Mouse (Mus musculus): Measurements from ENCODE around the gene Dnmt1. TPM values are rescaled to one million over a fixed set of nuclear protein-coding genes. Genes with fewer than 3 reads are reported as not detected.

Gene Dnmt1
- polyA plus RNA-seq, 1 experiment from 2014 or later, result 75.2 TPM

DNA sequence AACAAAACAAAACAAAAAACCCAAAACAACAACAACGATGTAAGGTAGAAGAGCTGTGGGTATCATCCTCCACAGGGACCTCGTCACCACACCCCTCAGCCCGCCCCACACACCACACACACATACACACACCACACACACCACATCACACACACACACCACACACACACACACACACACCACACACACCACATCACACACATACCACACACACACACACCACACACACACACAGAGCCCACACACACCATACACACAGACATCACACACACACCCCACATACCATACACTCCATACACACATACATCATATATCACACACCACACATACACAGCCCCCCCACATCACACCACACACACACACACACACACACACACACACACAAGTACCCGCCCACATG is 31.9 kb upstream of the Dnmt1 start:
- peaks cover 7% of the 10 kb centered on the region; the same call in 1 of the 2 replicates for H3K27me3 ChIP-seq
- ATAC-seq, result no peak
- 94% methylated on average over 4 of the region's 4 CpGs for WGBS

DNA sequence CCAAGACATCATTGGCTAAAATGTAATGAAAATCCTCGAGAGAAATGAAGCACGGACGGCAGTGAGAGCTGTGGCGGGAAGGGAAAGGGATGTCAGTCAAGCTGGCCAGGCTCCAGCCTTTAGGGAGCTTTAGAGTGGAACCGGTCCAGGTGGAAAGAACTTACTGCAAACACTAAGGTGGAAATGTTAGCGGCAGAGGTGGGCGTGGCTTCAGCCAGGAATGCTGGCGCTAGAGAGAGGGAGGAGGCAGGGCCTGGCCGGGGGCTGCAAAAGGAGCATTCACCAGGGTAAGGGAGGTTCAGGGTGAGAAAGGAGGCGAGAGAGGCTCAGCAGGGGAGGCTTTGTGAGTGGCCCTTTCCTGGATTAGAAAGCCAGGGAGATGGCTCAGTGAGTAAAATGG is 31.2 kb upstream of the Dnmt1 start:
- peak overlapping the region; percentile 26 for H3K4me2 ChIP-seq (replicated peaks)
- WGBS, result 2% methylated on average over 10 of the region's 10 CpGs
- 0 out of 2 replicates have a peak overlapping the region, but pooled peaks have one; percentile 4 for H3K9ac ChIP-seq (replicated peaks)
- peaks cover 7% of the 10 kb centered on the region; the same call in 1 of the 2 replicates for H3K27me3 ChIP-seq
- no peak overlapping the region for H3K27ac ChIP-seq
- ATAC-seq, result no peak
- H3K4me3 ChIP-seq (replicated peaks), result no peak overlapping the region
- peaks cover 6% of the 10 kb centered on the region; the same call in 1 of the 2 replicates for H3K4me1 ChIP-seq (replicated peaks)
- no peaks in the 10 kb centered on the region for H3K36me3 ChIP-seq
- H3K9me3 ChIP-seq, result no peaks in the 10 kb centered on the region

More for the DNA sequence above, 31.9 kb upstream of the Dnmt1 start:
- Histone ChIP-seq H3K27ac (no peak overlapping the region), H3K36me3 (no peaks in the 10 kb centered on the region), H3K9me3 (no peaks in the 10 kb centered on the region), H3K9ac (replicated peaks) (no peak overlapping the region), H3K4me3 (replicated peaks) (no peak overlapping the region), H3K4me1 (replicated peaks) (peaks cover 6% of the 10 kb centered on the region; the same call in 1 of the 2 replicates), H3K4me2 (replicated peaks) (no peak overlapping the region)

DNA sequence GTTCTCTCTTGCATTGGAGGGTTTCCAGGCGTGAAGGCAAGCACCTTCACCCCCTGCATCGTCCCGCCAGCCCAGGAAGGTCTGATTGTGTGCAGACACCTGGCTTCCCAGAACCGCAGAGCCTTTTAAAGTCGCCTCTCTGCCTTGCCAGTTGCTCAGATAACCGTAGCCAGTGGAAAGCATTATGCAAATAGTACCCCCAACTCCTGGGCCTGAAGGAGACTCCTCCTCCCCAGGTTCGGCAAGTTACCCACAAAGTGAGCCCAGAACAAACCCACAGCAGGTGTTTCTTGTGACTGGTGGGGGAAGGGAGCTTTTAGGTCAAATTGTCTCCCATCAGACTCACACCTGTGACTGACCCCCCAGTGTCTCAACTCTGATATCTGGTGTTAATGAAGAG is 28.3 kb upstream of the Dnmt1 start:
- Histone ChIP-seq H3K36me3 (no peaks in the 10 kb centered on the region), H3K4me2 (replicated peaks) (no peak overlapping the region), H3K9ac (replicated peaks) (no peak overlapping the region), H3K9me3 (no peaks in the 10 kb centered on the region), H3K27me3 (peaks cover 7% of the 10 kb centered on the region; the same call in 1 of the 2 replicates), H3K4me3 (replicated peaks) (no peak overlapping the region), H3K4me1 (replicated peaks) (peaks cover 6% of the 10 kb centered on the region; the same call in 1 of the 2 replicates), H3K27ac (no peak overlapping the region)
- WGBS, result 23% methylated on average over 7 of the region's 7 CpGs
- no peak for ATAC-seq

DNA sequence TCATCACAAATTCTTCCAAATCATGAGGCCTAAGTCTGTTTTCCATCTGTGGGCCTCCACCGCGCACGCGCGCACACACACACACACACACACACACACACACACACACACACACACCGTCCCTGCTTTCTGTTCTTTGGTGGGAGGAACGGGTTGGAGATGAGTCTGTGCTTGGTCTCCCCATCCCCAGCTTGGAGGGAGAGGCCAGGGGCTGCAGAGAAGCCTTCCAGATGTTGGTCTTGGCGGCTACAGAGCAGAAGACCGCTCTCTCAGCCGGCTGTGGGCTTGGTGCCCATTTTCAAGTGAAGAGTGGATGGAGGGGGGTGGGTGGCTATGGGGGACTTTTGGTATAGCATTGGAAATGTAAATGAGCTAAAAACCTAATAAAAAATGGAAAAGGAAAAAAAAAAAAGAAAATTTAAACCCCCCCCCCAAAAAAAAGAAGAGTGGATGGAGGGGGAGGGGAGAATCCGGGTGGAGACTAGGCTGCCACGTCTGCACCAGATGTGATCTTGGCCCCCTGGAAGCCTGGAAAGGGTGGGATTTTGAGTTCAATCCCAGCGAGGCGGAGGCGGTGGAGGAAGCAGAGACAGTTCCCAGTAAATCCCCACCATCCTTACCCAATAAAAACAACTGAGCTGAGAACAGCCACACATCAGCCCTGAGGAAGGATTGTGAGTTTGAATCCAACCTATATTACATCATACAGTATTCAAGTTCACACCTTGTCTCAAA is 27.4 kb upstream of the Dnmt1 start:
- Histone ChIP-seq H3K36me3 (no peaks in the 10 kb centered on the region), H3K9me3 (no peaks in the 10 kb centered on the region), H3K4me3 (replicated peaks) (no peak overlapping the region), H3K4me2 (replicated peaks) (no peak overlapping the region), H3K27me3 (peaks cover 7% of the 10 kb centered on the region; the same call in 1 of the 2 replicates), H3K9ac (replicated peaks) (no peak overlapping the region), H3K4me1 (replicated peaks) (peaks cover 6% of the 10 kb centered on the region; the same call in 1 of the 2 replicates), H3K27ac (no peak overlapping the region)
- WGBS, result 73% methylated on average over 15 of the region's 15 CpGs
- no peak for ATAC-seq

DNA sequence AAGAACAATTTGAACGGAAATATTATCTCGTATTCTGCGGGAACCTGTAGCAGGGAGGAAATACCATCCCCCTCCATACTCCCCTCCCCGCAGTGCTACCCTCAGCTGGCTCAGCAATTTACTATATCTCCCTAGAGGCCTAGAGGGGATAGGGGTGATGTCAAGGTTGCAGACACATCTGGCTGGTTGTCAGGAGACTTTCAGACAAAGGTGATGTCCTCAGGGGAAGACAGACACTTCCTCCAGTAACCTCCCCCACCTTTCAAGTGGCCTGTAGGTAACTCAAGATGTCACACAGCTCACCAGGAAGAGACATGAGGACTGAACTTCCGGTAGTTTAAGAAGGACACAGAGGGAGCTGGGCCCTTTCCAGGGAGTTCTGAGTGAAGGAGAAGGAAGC is 23.5 kb upstream of the Dnmt1 start:
- ATAC-seq, result no peak
- H3K27ac ChIP-seq, result no peak overlapping the region
- H3K36me3 ChIP-seq, result no peaks in the 10 kb centered on the region
- peaks cover 6% of the 10 kb centered on the region; the same call in 1 of the 2 replicates for H3K27me3 ChIP-seq
- 74% methylated on average over 5 of the region's 5 CpGs for WGBS
- no peaks in the 10 kb centered on the region for H3K9me3 ChIP-seq
- H3K4me3 ChIP-seq (replicated peaks), result no peak overlapping the region
- no peak overlapping the region for H3K4me2 ChIP-seq (replicated peaks)
- H3K9ac ChIP-seq (replicated peaks), result no peak overlapping the region
- H3K4me1 ChIP-seq (replicated peaks), result no peaks in the 10 kb centered on the region

DNA sequence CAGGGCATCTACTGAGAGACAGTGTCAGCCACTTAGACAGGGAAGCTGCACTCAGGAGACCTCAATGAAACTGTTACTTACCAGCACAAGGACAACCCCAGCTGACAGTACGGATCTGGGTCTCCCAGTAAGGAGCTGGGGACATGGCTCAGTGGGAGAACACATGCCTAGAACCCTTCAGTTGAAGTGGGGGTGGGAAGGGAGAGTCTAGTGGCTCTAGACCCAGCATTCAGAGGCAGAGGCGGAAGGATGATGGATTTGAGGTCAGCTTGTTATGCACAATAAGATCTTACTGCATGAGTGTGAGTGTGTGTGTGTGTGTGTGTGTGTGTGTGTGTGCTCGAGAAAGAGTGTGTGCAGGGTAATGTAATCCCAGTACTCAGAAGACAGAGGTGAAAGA is 22.5 kb upstream of the Dnmt1 start:
- no peaks in the 10 kb centered on the region for H3K9me3 ChIP-seq
- H3K9ac ChIP-seq (replicated peaks), result no peak overlapping the region
- WGBS, result 73% methylated on average over 3 of the region's 3 CpGs
- H3K4me3 ChIP-seq (replicated peaks), result no peak overlapping the region
- no peak overlapping the region for H3K27ac ChIP-seq
- no peaks in the 10 kb centered on the region for H3K27me3 ChIP-seq
- no peak overlapping the region for H3K4me2 ChIP-seq (replicated peaks)
- no peak for ATAC-seq
- no peaks in the 10 kb centered on the region for H3K36me3 ChIP-seq
- H3K4me1 ChIP-seq (replicated peaks), result no peaks in the 10 kb centered on the region

DNA sequence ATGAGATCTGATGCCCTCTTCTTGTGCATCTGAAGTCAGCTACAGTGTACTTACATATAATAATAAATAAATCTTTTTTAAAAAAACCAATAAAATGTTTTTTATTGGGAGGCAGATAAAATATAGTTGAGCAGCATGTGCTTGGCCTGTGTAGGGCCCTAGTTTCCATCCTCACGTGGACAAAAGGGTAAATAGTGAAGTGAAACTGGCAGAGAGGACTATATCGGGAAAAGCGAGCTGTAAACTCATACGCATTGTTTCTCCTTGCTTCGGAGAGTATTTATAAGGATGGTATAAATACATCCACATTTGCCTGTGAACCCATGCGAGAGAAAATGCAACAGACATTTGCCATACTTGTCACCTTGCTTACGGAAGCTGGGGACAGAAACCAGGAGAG is 20.1 kb upstream of the Dnmt1 start:
- Histone ChIP-seq H3K27ac (no peak overlapping the region), H3K4me2 (replicated peaks) (no peak overlapping the region), H3K9ac (replicated peaks) (no peak overlapping the region), H3K4me1 (replicated peaks) (peaks cover 21% of the 10 kb centered on the region), H3K4me3 (replicated peaks) (no peak overlapping the region), H3K9me3 (no peaks in the 10 kb centered on the region), H3K27me3 (peaks cover 1% of the 10 kb centered on the region; the same call in 1 of the 2 replicates), H3K36me3 (no peaks in the 10 kb centered on the region)
- WGBS, result 87% methylated on average over 7 of the region's 7 CpGs
- no peak for ATAC-seq

DNA sequence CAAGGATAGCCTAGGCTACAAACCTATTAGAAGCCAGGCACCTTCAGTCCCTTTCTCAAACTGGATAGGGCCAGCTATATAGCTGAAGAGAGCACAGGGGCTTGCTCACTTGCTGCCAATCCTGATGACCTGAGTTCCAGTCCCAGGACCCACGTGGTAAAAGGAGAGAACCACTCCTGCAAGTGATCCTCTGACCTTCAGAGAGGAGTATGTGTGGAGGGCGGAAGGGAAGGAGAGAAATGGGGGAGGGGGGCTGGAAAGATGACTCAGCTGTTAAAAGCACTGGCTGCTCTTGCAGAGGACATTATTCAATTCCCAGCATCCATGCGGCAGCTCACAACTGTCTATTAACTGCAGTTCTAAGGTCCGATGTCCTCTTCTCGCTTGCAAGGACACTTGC is 19.5 kb upstream of the Dnmt1 start:
- no peak overlapping the region for H3K27ac ChIP-seq
- H3K4me3 ChIP-seq (replicated peaks), result no peak overlapping the region
- no peak overlapping the region for H3K9ac ChIP-seq (replicated peaks)
- H3K4me1 ChIP-seq (replicated peaks), result peaks cover 25% of the 10 kb centered on the region
- H3K4me2 ChIP-seq (replicated peaks), result no peak overlapping the region
- no peaks in the 10 kb centered on the region for H3K9me3 ChIP-seq
- H3K27me3 ChIP-seq, result peaks cover 6% of the 10 kb centered on the region; the same call in 1 of the 2 replicates
- no peak for ATAC-seq
- no peaks in the 10 kb centered on the region for H3K36me3 ChIP-seq
- 72% methylated on average over 5 of the region's 5 CpGs for WGBS

DNA sequence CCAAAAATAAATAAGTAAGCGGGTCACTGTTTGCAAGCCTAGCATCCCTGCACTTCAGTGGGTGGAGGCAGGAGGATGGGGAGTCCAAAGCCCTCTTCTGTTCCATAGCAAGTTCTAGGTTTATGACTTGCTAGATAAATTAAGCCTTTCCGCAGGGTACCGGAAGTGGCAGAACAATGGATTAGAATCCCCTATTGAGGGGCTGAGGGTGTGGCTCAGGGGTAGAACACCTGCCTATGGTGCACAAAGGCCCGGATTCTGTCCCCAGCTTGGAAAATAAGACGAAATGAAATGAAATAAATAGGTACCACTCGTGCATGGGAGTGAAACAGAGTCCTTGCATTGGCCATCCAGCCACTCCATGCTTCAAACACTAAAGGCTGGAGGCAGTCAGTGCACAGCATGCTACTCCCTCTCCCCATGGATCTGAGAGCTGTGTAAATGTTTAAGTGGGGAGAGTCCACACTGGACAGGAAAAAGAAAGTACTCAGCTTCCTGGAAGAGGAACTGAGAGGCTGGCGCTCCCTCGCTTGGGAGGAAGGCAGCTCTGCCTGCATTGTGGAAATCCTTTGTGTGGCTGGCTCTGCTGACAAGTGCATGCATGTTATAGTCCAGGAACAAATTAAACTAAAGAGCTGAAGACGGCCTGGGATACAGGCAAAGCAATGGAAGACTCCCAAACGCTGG is 18.9 kb upstream of the Dnmt1 start:
- H3K4me1 ChIP-seq (replicated peaks), result peaks cover 30% of the 10 kb centered on the region
- no peak overlapping the region for H3K4me3 ChIP-seq (replicated peaks)
- H3K4me2 ChIP-seq (replicated peaks), result no peak overlapping the region
- no peak for ATAC-seq
- peaks cover 11% of the 10 kb centered on the region; the same call in 1 of the 2 replicates for H3K27me3 ChIP-seq
- 63% methylated on average over 10 of the region's 10 CpGs for WGBS
- H3K36me3 ChIP-seq, result no peaks in the 10 kb centered on the region
- no peak overlapping the region for H3K9ac ChIP-seq (replicated peaks)
- no peak overlapping the region for H3K27ac ChIP-seq
- no peaks in the 10 kb centered on the region for H3K9me3 ChIP-seq

DNA sequence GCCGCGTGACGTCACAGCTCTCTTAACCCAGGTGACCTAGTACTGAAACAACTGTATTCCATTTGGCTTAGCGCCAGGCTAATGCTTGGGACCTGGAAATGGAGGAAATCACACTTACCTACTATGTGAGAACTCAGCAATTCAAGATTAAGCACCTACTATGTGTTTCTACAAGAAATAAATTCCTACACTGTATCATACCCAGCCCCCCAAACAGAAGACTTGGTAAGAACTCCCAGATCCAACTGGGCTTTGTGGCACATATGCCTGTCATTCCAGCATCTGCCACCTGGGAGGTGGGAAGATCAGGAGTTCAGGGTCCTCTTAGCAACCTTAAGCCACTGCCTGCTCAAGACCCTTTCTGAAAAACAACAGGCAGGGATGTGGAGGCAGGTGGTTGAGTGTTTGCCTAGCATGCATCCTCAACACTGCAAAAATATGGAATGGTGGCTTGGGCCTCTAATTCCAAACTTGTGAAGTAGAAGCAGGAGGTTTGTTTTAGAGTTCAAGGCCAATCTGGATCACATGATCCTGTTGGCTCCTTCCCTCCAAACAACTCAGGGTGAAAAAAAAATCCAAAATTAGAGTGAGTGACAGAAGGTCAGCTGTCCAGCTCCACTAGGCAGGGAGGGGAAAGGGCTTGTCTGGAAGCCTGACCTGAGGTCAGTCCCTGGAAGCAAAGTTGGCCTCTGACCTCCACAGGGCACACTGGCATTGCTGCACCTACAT is 17.4 kb upstream of the Dnmt1 start:
- no peaks in the 10 kb centered on the region for H3K36me3 ChIP-seq
- peaks cover 11% of the 10 kb centered on the region; the same call in 1 of the 2 replicates for H3K27me3 ChIP-seq
- peak overlapping the region; percentile 78 for H3K9ac ChIP-seq (replicated peaks)
- peak overlapping the region; percentile 72 for H3K4me3 ChIP-seq (replicated peaks)
- no peak overlapping the region for H3K27ac ChIP-seq
- ATAC-seq, result 0 out of 2 replicates have a peak, but pooled peaks have one; percentile 4
- H3K4me1 ChIP-seq (replicated peaks), result peaks cover 40% of the 10 kb centered on the region
- 5% methylated on average over 4 of the region's 4 CpGs for WGBS
- H3K9me3 ChIP-seq, result no peaks in the 10 kb centered on the region
- H3K4me2 ChIP-seq (replicated peaks), result peak overlapping the region; percentile 95

DNA sequence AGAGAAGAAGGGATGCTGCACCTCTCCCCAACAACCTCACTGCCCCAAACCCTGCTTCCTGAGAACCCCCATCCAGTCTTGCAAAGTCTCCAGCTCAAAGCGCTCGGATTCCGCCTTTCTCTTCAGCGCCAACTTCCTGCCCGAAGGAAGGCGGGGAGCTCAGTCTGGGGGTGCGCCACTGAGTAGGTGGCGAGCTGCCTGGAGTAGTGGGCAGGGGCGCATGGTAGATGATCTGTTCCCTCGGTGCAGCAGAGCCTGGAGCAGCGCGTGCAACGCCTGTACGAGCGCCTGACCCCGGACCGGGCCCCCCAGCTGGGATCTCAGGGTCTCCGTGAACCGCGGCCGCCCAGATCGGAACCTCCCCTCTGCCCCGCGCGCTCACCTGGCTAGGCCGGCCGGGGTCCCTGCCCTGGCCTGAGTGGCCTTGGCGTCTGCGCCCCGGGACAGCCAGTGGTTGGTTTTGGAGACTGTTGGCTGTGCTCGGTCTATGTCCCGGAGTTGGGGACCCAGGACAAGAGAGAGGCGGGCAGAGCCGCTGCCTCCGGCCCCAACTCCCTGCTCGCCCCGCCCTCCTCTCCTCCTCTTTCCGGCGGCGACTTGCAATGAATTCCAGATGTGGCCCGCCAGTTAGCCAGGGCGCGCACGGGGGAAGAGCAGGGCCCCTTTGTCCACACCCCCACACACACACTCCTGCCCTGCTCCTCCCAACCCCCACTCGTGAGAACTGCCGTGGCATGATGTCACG is 16.7 kb upstream of the Dnmt1 start, which contains the start of gene S1pr2:
Gene S1pr2, minus strand, starts transcription at position 566 of the 745 bp plus-strand sequence.
- peak within 1 kb of the TSS; percentile 54; the same call in 1 of the 2 replicates for H3K27ac ChIP-seq
- peak within 1 kb of the TSS; percentile 78 for H3K9ac ChIP-seq (replicated peaks)
- peaks cover 11% of the 10 kb centered on the region; the same call in 1 of the 2 replicates for H3K27me3 ChIP-seq
- peaks cover 40% of the 10 kb centered on the region for H3K4me1 ChIP-seq (replicated peaks)
- H3K4me2 ChIP-seq (replicated peaks), result peak within 1 kb of the TSS; percentile 95
- no peaks in the 10 kb centered on the region for H3K9me3 ChIP-seq
- no peaks in the 10 kb centered on the region for H3K36me3 ChIP-seq
- ATAC-seq, result peak; percentile 72
- H3K4me3 ChIP-seq (replicated peaks), result peak within 1 kb of the TSS; percentile 72
- under 1% methylated on average over 47 of the region's 47 CpGs for WGBS

Data from midbrain, embryonic 13.5 days (tissue).